Mouse (Mus musculus) heart, postnatal 14 days (tissue): ENCODE measurements around the gene Ralgapa2. TPM values are rescaled to one million over a fixed set of nuclear protein-coding genes. Genes with fewer than 3 reads are reported as not detected.

ENCODE experiments used
- DNase-seq, 2 experiments: peaks; one replicate each; pipeline ENCODE4 v3.0.0; 2021 to 2022
- intact Hi-C: fragments of 180-260 bp; cut with DNase I; formaldehyde crosslinking; loops from one replicate; pipeline ENCODE4 v1.15.1; 2025
- total RNA-seq, 2 experiments: library from RNA; stranded (reverse); gene quantifications; 2 replicates each; pipeline ENCODE4 v1.2.3; 2021

Gene Ralgapa2
- total RNA-seq, 2 experiments from 2014 or later = 39.5 to 48.0 TPM

GRCm38 (mm10) chr2:146216111-146217064, 295.8 kb downstream of the Ralgapa2 start:
- DNase-seq = no peak
- intact Hi-C loops = no loop called here

- peak in 1 of 2 experiments; percentile 54 for DNase-seq
- intact Hi-C loops = loop anchor here (2.0 kb wide), 1 partner anchor 200 kb away; no protein-coding TSS in a partner anchor
These were observed 297.4 kb downstream of the Ralgapa2 start for GRCm38 (mm10) chr2:146214715-146215114.

- intact Hi-C loops = no loop called here
- no peak for DNase-seq
These were observed 301.2 kb downstream of the Ralgapa2 start for GRCm38 (mm10) chr2:146210968-146211367.

GRCm38 (mm10) chr2:146197947-146198346, 314.2 kb downstream of the Ralgapa2 start:
- intact Hi-C loops = no loop called here
- DNase-seq = no peak

- peak in 1 of 2 experiments; percentile 5 for DNase-seq
These were observed 316.0 kb downstream of the Ralgapa2 start for GRCm38 (mm10) chr2:146196126-146196525.

More at GRCm38 (mm10) chr2:146196126-146196525, 316.0 kb downstream of the Ralgapa2 start:
- intact Hi-C loops = no loop called here
